In genomic region chr9:14894628-14895027, GRCm38 (mm10) we compare ENCODE assay signal across 20 mouse cellular contexts. TPM values are rescaled to one million over a fixed set of nuclear protein-coding genes. Genes with fewer than 3 reads are reported as not detected.
DNase-seq lines count a peak whose midpoint lies in the region; ATAC-seq and TF ChIP-seq lines count a peak whose summit lies in the region.
"Had no signal": no experiment of that assay in that cellular context is flagged by ENCODE, and none has a peak within 500 bp of the region (broad histone marks: within the 10 kb centered on the region; RNA-seq: fewer than 3 reads in every experiment).

No protein-coding gene starts in this region.

- no peak overlapping the region for H3K4me2 ChIP-seq in liver, postnatal 0 days (ENCODE audit: low read depth, low read length)
- no peak overlapping the region for H3K4me2 ChIP-seq in liver, embryonic 12.5 days
- H3K4me2 ChIP-seq: forebrain, embryonic 12.5 days; limb, embryonic 12.5 days; lung, embryonic 15.5 days had no signal

- WGBS in cerebellum, adult 2 months, result 84% methylated on average over 3 of the region's 3 CpGs
- 72% methylated on average over 3 of the region's 3 CpGs for WGBS in liver, postnatal 0 days (ENCODE audit: insufficient replicate concordance)
- WGBS in liver, embryonic 12.5 days (ENCODE audit: insufficient replicate concordance), result 63% methylated on average over 3 of the region's 3 CpGs

- H3K9ac ChIP-seq in liver, postnatal 0 days (replicated peaks), result no peak overlapping the region
- no peak overlapping the region for H3K9ac ChIP-seq in liver, embryonic 12.5 days
- no peak overlapping the region for H3K9ac ChIP-seq in ES-Bruce4 (ENCODE audit: low read depth, poor library complexity, severe bottlenecking)
- H3K9ac ChIP-seq: forebrain, embryonic 12.5 days; limb, embryonic 12.5 days; lung, embryonic 15.5 days had no signal

- no peak for TF ChIP-seq EP300 in liver, postnatal 0 days (IDR thresholded peaks at IDR 0.05; ENCODE audit: low read depth)
- TF ChIP-seq EP300 in ES-Bruce4 (IDR thresholded peaks at IDR 0.05; ENCODE audit: insufficient read depth, low read depth, low read length), result no peak

- H3K27ac ChIP-seq in cerebellum, adult 2 months (ENCODE audit: insufficient read depth, low read length), result no peak overlapping the region
- H3K27ac ChIP-seq in liver, postnatal 0 days (ENCODE audit: low read depth), result no peak overlapping the region
- H3K27ac ChIP-seq in liver, embryonic 12.5 days, result no peak overlapping the region
- no peak overlapping the region for H3K27ac ChIP-seq in ES-Bruce4 (ENCODE audit: insufficient read depth, low read length)
- H3K27ac ChIP-seq: forebrain, embryonic 12.5 days; heart, embryonic 10.5 days; limb, embryonic 12.5 days; lung, embryonic 15.5 days; midbrain, embryonic 10.5 days had no signal

- H3K4me1 ChIP-seq in cerebellum, adult 2 months (ENCODE audit: control insufficient read depth, insufficient read depth, low read length), result peaks cover 12% of the 10 kb centered on the region
- H3K4me1 ChIP-seq in liver, postnatal 0 days (ENCODE audit: insufficient read depth), result peaks cover 8% of the 10 kb centered on the region
- peaks cover 5% of the 10 kb centered on the region; the same call in 1 of the 2 replicates for H3K4me1 ChIP-seq in liver, embryonic 12.5 days
- H3K4me1 ChIP-seq in ES-Bruce4 (ENCODE audit: control insufficient read depth, insufficient read depth, low read length), result no peaks in the 10 kb centered on the region
- H3K4me1 ChIP-seq: heart, embryonic 10.5 days; limb, embryonic 12.5 days had no signal

- H3K36me3 ChIP-seq in liver, postnatal 0 days (replicated peaks; ENCODE audit: insufficient read depth, low read length), result no peaks in the 10 kb centered on the region
- H3K36me3 ChIP-seq in liver, embryonic 12.5 days, result no peaks in the 10 kb centered on the region
- H3K36me3 ChIP-seq in ES-Bruce4 (ENCODE audit: control insufficient read depth, insufficient read depth, low read length, poor library complexity, severe bottlenecking), result no peaks in the 10 kb centered on the region
- H3K36me3 ChIP-seq: forebrain, embryonic 12.5 days; heart, embryonic 10.5 days; limb, embryonic 12.5 days; lung, embryonic 15.5 days; midbrain, embryonic 10.5 days had no signal

- DNase-seq in cerebellum, adult 2 months, result no peak
- DNase-seq in cerebellum, adult 18-20 months, result no peak
- DNase-seq in liver, postnatal 0 days, result no peak
- DNase-seq in induced T-regulatory cell, adult 2 months (ENCODE audit: low read depth), result peak; percentile 75
- DNase-seq in heart, postnatal 10 days, result no peak
- DNase-seq in natural killer cell, adult 2 months (ENCODE audit: low spot score in 2 of 2), result no peak
- DNase-seq: adrenal gland, adult 8-10 months; kidney, postnatal 36 days; layer of hippocampus, postnatal 36 days had no signal

- ATAC-seq in liver, postnatal 0 days, result no peak
- no peak for ATAC-seq in liver, embryonic 12.5 days
- ATAC-seq: intestine, embryonic 16.5 days had no signal

- no peaks in the 10 kb centered on the region for H3K27me3 ChIP-seq in cerebellum, adult 2 months (ENCODE audit: control insufficient read depth, insufficient read depth, low read length)
- H3K27me3 ChIP-seq in liver, postnatal 0 days (ENCODE audit: insufficient read depth, low read length), result no peaks in the 10 kb centered on the region
- H3K27me3 ChIP-seq in liver, embryonic 12.5 days (replicated peaks), result no peaks in the 10 kb centered on the region; the same call in 1 of the 2 replicates
- no peaks in the 10 kb centered on the region for H3K27me3 ChIP-seq in ES-Bruce4 (ENCODE audit: control insufficient read depth, insufficient read depth, low read length, poor library complexity, severe bottlenecking)
- H3K27me3 ChIP-seq: limb, embryonic 12.5 days; lung, embryonic 15.5 days had no signal

- TF ChIP-seq CTCF in cerebellum, adult 2 months (IDR thresholded peaks at IDR 0.05; ENCODE audit: borderline replicate concordance, insufficient read depth, low read depth, low read length), result 0 out of 2 replicates have a peak, but pooled peaks have one; percentile 13
- TF ChIP-seq CTCF in liver, postnatal 0 days (IDR thresholded peaks at IDR 0.05; ENCODE audit: low read depth), result peak; percentile 49
- peak; percentile 1 for TF ChIP-seq CTCF in ES-Bruce4 (IDR thresholded peaks at IDR 0.05; ENCODE audit: low read depth, low read length)

- H3K4me3 ChIP-seq in cerebellum, adult 2 months (replicated peaks; ENCODE audit: insufficient read depth, low read depth, low read length), result no peak overlapping the region
- H3K4me3 ChIP-seq in liver, postnatal 0 days (ENCODE audit: low read depth, low read length), result no peak overlapping the region
- H3K4me3 ChIP-seq in liver, embryonic 12.5 days, result no peak overlapping the region
- no peak overlapping the region for H3K4me3 ChIP-seq in ES-Bruce4 (ENCODE audit: low read depth, low read length)
- H3K4me3 ChIP-seq: forebrain, embryonic 12.5 days; heart, embryonic 10.5 days; limb, embryonic 12.5 days; lung, embryonic 15.5 days; midbrain, embryonic 10.5 days had no signal

- no peak for TF ChIP-seq POLR2A in cerebellum, adult 2 months (IDR thresholded peaks at IDR 0.05; ENCODE audit: borderline replicate concordance, insufficient read depth, low read length)
- no peak for TF ChIP-seq POLR2A in ES-Bruce4 (IDR thresholded peaks at IDR 0.05; ENCODE audit: insufficient read depth, low read length)

- peaks cover 3% of the 10 kb centered on the region; the same call in 1 of the 2 replicates for H3K9me3 ChIP-seq in liver, postnatal 0 days (ENCODE audit: low read length)
- no peaks in the 10 kb centered on the region for H3K9me3 ChIP-seq in liver, embryonic 12.5 days (replicated peaks)
- H3K9me3 ChIP-seq in ES-Bruce4 (replicated peaks; ENCODE audit: control insufficient read depth, insufficient read depth, low read length, poor library complexity, severe bottlenecking), result no peaks in the 10 kb centered on the region
- H3K9me3 ChIP-seq: forebrain, embryonic 12.5 days; heart, embryonic 10.5 days; lung, embryonic 15.5 days; midbrain, embryonic 10.5 days had no signal

- intact Hi-C loops in heart, postnatal 10 days (cut with DNase I), result no loop called here

RNA-seq across cellular contexts. Expression of gene Izumo1r, which starts 9.1 kb away (rescaled TPM):
- polyA plus RNA-seq in cerebellum, adult 2 months (2012; rRNA removed), result not detected in 2 replicates
- polyA plus RNA-seq in liver, postnatal 0 days (2015; fragmentation: Nextera tagmentation; extraction: Ambion mirVana), result not detected in 2 replicates
- not detected in 2 replicates for polyA plus RNA-seq in liver, embryonic 12.5 days (2016; fragmentation: Nextera tagmentation; extraction: Ambion mirVana)
- polyA plus RNA-seq in ES-Bruce4 (2011; ENCODE audit: insufficient read depth, insufficient read length, low read depth, missing spikeins), result not detected in 2 replicates
- total RNA-seq in heart, postnatal 10 days (2021), result not detected
- total RNA-seq: adrenal gland, adult 8-10 months; gastrocnemius, adult 8-10 months; hematopoietic stem cell, adult 5-6 weeks; layer of hippocampus, postnatal 36 days had no signal
- polyA plus RNA-seq: forebrain, embryonic 12.5 days; intestine, embryonic 16.5 days; limb, embryonic 12.5 days; midbrain, embryonic 10.5 days; neural tube, embryonic 11.5 days had no signal

RNA-seq across cellular contexts. Expression of gene Gpr83, which starts 34.6 kb away (rescaled TPM):
- 2.5 and 2.8 TPM in 2 replicates for polyA plus RNA-seq in cerebellum, adult 2 months (2012; rRNA removed)
- polyA plus RNA-seq in liver, postnatal 0 days (2015; fragmentation: Nextera tagmentation; extraction: Ambion mirVana), result not detected in 2 replicates
- polyA plus RNA-seq in liver, embryonic 12.5 days (2016; fragmentation: Nextera tagmentation; extraction: Ambion mirVana), result 0.07 TPM in 1 of 2 replicates, not detected in the other
- not detected in 2 replicates for polyA plus RNA-seq in ES-Bruce4 (2011; ENCODE audit: insufficient read depth, insufficient read length, low read depth, missing spikeins)
- total RNA-seq in heart, postnatal 10 days (2021), result under 1 TPM in 1 of 2 experiments, not detected in 1; 0.07 TPM
- total RNA-seq: gastrocnemius, adult 8-10 months; hematopoietic stem cell, adult 5-6 weeks had no signal
- polyA plus RNA-seq: heart, embryonic 10.5 days had no signal
